Comparison of ENCODE assay signal across 27 mouse cellular contexts in the genomic region with DNA sequence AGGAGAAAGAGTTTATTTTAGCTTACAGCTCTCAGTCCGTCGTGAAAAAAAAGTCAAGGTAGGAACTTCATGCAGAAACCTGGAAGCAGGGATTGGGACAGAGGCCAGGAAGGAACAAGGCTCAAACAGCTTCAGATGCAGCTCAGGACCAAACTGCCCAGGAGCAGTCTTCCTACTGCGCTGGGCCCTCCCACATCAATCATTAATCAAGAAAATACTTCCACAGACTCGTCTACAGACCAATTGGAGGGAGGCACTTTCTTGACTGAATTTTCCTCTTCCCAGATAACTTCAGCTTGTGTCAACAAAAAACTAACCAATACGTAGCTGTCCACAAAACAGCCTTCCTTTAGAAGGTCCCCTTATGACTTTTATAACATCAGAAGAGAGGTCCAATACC.
DNase-seq lines count a peak whose midpoint lies in the region; ATAC-seq and TF ChIP-seq lines count a peak whose summit lies in the region.
"Had no signal": no experiment of that assay in that cellular context is flagged by ENCODE, and none has a peak within 500 bp of the region (broad histone marks: within the 10 kb centered on the region; RNA-seq: fewer than 3 reads in every experiment).

No protein-coding gene starts in this region.

- TF ChIP-seq CTCF in kidney, adult 2 months (conservative IDR thresholded peaks at IDR 0.05; ENCODE audit: insufficient read depth, insufficient read length, low read depth, low read length): no peak
- TF ChIP-seq CTCF in forebrain, postnatal 0 days (IDR thresholded peaks at IDR 0.05; ENCODE audit: low read depth): no peak

- H3K9me3 ChIP-seq in kidney, embryonic 14.5 days (ENCODE audit: control insufficient read depth, low read length): no peaks in the 10 kb centered on the region
- H3K9me3 ChIP-seq in intestine, embryonic 14.5 days (ENCODE audit: control insufficient read depth, low read length): peaks cover 2% of the 10 kb centered on the region; the same call in 1 of the 2 replicates
- 0 out of 2 replicates have a peak, but pooled peaks cover 3% of the 10 kb centered on the region for H3K9me3 ChIP-seq in intestine, embryonic 16.5 days (ENCODE audit: control insufficient read depth, low read length)
- 0 out of 2 replicates have a peak, but pooled peaks cover 3% of the 10 kb centered on the region for H3K9me3 ChIP-seq in forebrain, postnatal 0 days (ENCODE audit: low read length)
- H3K9me3 ChIP-seq: embryonic facial prominence, embryonic 12.5 days; embryonic facial prominence, embryonic 15.5 days; heart, embryonic 15.5 days; hindbrain, embryonic 13.5 days had no signal

- no peak for ATAC-seq in kidney, embryonic 14.5 days (ENCODE audit: low FRiP score, low TSS enrichment)
- ATAC-seq in intestine, embryonic 14.5 days (replicated peaks; ENCODE audit: low FRiP score, low TSS enrichment, low read depth): peak; percentile 85
- ATAC-seq in intestine, embryonic 16.5 days: peak; percentile 92
- ATAC-seq in forebrain, postnatal 0 days: no peak
- ATAC-seq: forebrain, embryonic 14.5 days; hindbrain, embryonic 16.5 days; Patski had no signal

- peak; percentile 62 for DNase-seq in kidney, adult 2 months
- no peak for DNase-seq in intestine, embryonic 14.5 days (ENCODE audit: low spot score)
- no peak for DNase-seq in forebrain, postnatal 0 days
- no peak for DNase-seq in frontal cortex, postnatal 10 days (ENCODE audit: low spot score in 2 of 2)
- DNase-seq: adrenal gland, postnatal 10 days; adrenal gland, postnatal 36 days; B cell, adult 2 months; cerebellum, adult 11 months; cerebellum, adult 2 months; cerebellum, adult 9-11 months; cerebellum, postnatal 25 days; gastrocnemius, postnatal 10 days; gastrocnemius, postnatal 36 days; heart, postnatal 10 days; heart, postnatal 36 days had no signal

- no peak for TF ChIP-seq POLR2A in kidney, adult 2 months (IDR thresholded peaks at IDR 0.05; ENCODE audit: low read depth, low read length)

- peaks cover 5% of the 10 kb centered on the region; the same call in 1 of the 2 replicates for H3K4me1 ChIP-seq in kidney, adult 2 months (ENCODE audit: control insufficient read depth, insufficient read depth, low read length)
- no peaks in the 10 kb centered on the region for H3K4me1 ChIP-seq in kidney, embryonic 14.5 days (ENCODE audit: control insufficient read depth, insufficient read depth, low read length)
- no peaks in the 10 kb centered on the region for H3K4me1 ChIP-seq in intestine, embryonic 14.5 days (replicated peaks; ENCODE audit: control insufficient read depth, insufficient read depth, low read length)
- H3K4me1 ChIP-seq in intestine, embryonic 16.5 days (ENCODE audit: control insufficient read depth, insufficient read depth, low read length): peaks cover 17% of the 10 kb centered on the region
- no peaks in the 10 kb centered on the region for H3K4me1 ChIP-seq in forebrain, postnatal 0 days (ENCODE audit: insufficient read depth)
- H3K4me1 ChIP-seq: embryonic facial prominence, embryonic 12.5 days; embryonic facial prominence, embryonic 15.5 days; heart, embryonic 12.5 days; heart, embryonic 15.5 days; hindbrain, embryonic 10.5 days; hindbrain, embryonic 13.5 days had no signal

- no peak overlapping the region for H3K9ac ChIP-seq in kidney, embryonic 14.5 days (ENCODE audit: low read depth, low read length)
- no peak overlapping the region for H3K9ac ChIP-seq in intestine, embryonic 14.5 days (ENCODE audit: low read length)
- H3K9ac ChIP-seq in intestine, embryonic 16.5 days (ENCODE audit: low read depth, low read length): no peak overlapping the region
- no peak overlapping the region for H3K9ac ChIP-seq in forebrain, postnatal 0 days
- H3K9ac ChIP-seq: embryonic facial prominence, embryonic 12.5 days; embryonic facial prominence, embryonic 15.5 days; heart, embryonic 12.5 days; heart, embryonic 15.5 days; hindbrain, embryonic 13.5 days had no signal

- H3K27ac ChIP-seq in kidney, adult 2 months (ENCODE audit: insufficient read depth, low read depth, low read length): no peak overlapping the region
- no peak overlapping the region for H3K27ac ChIP-seq in kidney, embryonic 14.5 days (ENCODE audit: low read depth, low read length)
- no peak overlapping the region for H3K27ac ChIP-seq in intestine, embryonic 14.5 days (ENCODE audit: low read depth)
- peak overlapping the region; percentile 66 for H3K27ac ChIP-seq in intestine, embryonic 16.5 days (ENCODE audit: low read length)
- no peak overlapping the region for H3K27ac ChIP-seq in forebrain, postnatal 0 days (ENCODE audit: low read depth, low read length)
- H3K27ac ChIP-seq: embryonic facial prominence, embryonic 12.5 days; embryonic facial prominence, embryonic 15.5 days; heart, embryonic 15.5 days; hindbrain, embryonic 10.5 days; hindbrain, embryonic 13.5 days had no signal

- H3K27me3 ChIP-seq in kidney, adult 2 months (replicated peaks; ENCODE audit: control insufficient read depth, insufficient read depth, low read length): no peaks in the 10 kb centered on the region
- no peaks in the 10 kb centered on the region for H3K27me3 ChIP-seq in kidney, embryonic 14.5 days (ENCODE audit: control insufficient read depth, insufficient read depth, low read length)
- no peaks in the 10 kb centered on the region for H3K27me3 ChIP-seq in intestine, embryonic 14.5 days (replicated peaks; ENCODE audit: control insufficient read depth, insufficient read depth, low read length)
- H3K27me3 ChIP-seq in intestine, embryonic 16.5 days (replicated peaks; ENCODE audit: control insufficient read depth, insufficient read depth, low read length): no peaks in the 10 kb centered on the region
- H3K27me3 ChIP-seq in forebrain, postnatal 0 days (ENCODE audit: insufficient read depth, low read length): no peaks in the 10 kb centered on the region
- H3K27me3 ChIP-seq: CH12.LX; embryonic facial prominence, embryonic 12.5 days; embryonic facial prominence, embryonic 15.5 days; heart, embryonic 12.5 days; heart, embryonic 15.5 days; hindbrain, embryonic 13.5 days; Patski had no signal

- WGBS in kidney, adult 2 months: 67% methylated on average over 5 of the region's 5 CpGs
- WGBS in kidney, embryonic 14.5 days: 78% methylated on average over 5 of the region's 5 CpGs
- WGBS in intestine, embryonic 14.5 days: 71% methylated on average over 5 of the region's 5 CpGs
- WGBS in intestine, embryonic 16.5 days: 62% methylated on average over 5 of the region's 5 CpGs
- WGBS in forebrain, postnatal 0 days: 95% methylated on average over 5 of the region's 5 CpGs

- H3K4me2 ChIP-seq in kidney, embryonic 14.5 days (replicated peaks; ENCODE audit: low read depth, low read length): no peak overlapping the region
- no peak overlapping the region for H3K4me2 ChIP-seq in intestine, embryonic 14.5 days (ENCODE audit: low read length)
- no peak overlapping the region for H3K4me2 ChIP-seq in intestine, embryonic 16.5 days (ENCODE audit: low read depth, low read length)
- no peak overlapping the region for H3K4me2 ChIP-seq in forebrain, postnatal 0 days (ENCODE audit: low read depth)
- H3K4me2 ChIP-seq: embryonic facial prominence, embryonic 12.5 days; embryonic facial prominence, embryonic 15.5 days; heart, embryonic 12.5 days; heart, embryonic 15.5 days; hindbrain, embryonic 13.5 days had no signal

- H3K36me3 ChIP-seq in kidney, adult 2 months (ENCODE audit: control insufficient read depth, insufficient read depth, low read length): no peaks in the 10 kb centered on the region
- 0 out of 2 replicates have a peak, but pooled peaks cover 3% of the 10 kb centered on the region for H3K36me3 ChIP-seq in kidney, embryonic 14.5 days (ENCODE audit: control insufficient read depth, insufficient read depth, low read length)
- H3K36me3 ChIP-seq in intestine, embryonic 14.5 days (ENCODE audit: control insufficient read depth, insufficient read depth, low read length): 0 out of 2 replicates have a peak, but pooled peaks cover 4% of the 10 kb centered on the region
- 0 out of 2 replicates have a peak, but pooled peaks cover 6% of the 10 kb centered on the region for H3K36me3 ChIP-seq in intestine, embryonic 16.5 days (ENCODE audit: control insufficient read depth, insufficient read depth, low read length)
- peaks cover 4% of the 10 kb centered on the region; the same call in 1 of the 2 replicates for H3K36me3 ChIP-seq in forebrain, postnatal 0 days (ENCODE audit: insufficient read depth)

- no peak overlapping the region for H3K4me3 ChIP-seq in kidney, adult 2 months (ENCODE audit: insufficient read depth, low read depth, low read length)
- H3K4me3 ChIP-seq in kidney, embryonic 14.5 days (ENCODE audit: low read length): no peak overlapping the region
- no peak overlapping the region for H3K4me3 ChIP-seq in intestine, embryonic 14.5 days (ENCODE audit: low read depth, low read length)
- peak overlapping the region; percentile 12; the same call in 1 of the 2 replicates for H3K4me3 ChIP-seq in intestine, embryonic 16.5 days (ENCODE audit: low read length)
- no peak overlapping the region for H3K4me3 ChIP-seq in forebrain, postnatal 0 days (ENCODE audit: low read depth, low read length)
- H3K4me3 ChIP-seq: embryonic facial prominence, embryonic 12.5 days; embryonic facial prominence, embryonic 15.5 days; heart, embryonic 12.5 days; heart, embryonic 15.5 days; hindbrain, embryonic 10.5 days; hindbrain, embryonic 13.5 days had no signal

Comparison
In these comparisons a context has a peak if more than half of its experiments do, and no peak if none do; other contexts are left out.
1. ATAC-seq: peak in intestine, embryonic 14.5 days (single experiment) and intestine, embryonic 16.5 days (single experiment); none in kidney, embryonic 14.5 days (single experiment) and forebrain, postnatal 0 days (single experiment).